Mouse (Mus musculus): ENCODE data around the gene Engase. TPM values are rescaled to one million over a fixed set of nuclear protein-coding genes. Genes with fewer than 3 reads are reported as not detected.

Gene Engase
- polyA plus RNA-seq, 2 experiments from 2014 or later, result 2.3 to 5.1 TPM

DNA sequence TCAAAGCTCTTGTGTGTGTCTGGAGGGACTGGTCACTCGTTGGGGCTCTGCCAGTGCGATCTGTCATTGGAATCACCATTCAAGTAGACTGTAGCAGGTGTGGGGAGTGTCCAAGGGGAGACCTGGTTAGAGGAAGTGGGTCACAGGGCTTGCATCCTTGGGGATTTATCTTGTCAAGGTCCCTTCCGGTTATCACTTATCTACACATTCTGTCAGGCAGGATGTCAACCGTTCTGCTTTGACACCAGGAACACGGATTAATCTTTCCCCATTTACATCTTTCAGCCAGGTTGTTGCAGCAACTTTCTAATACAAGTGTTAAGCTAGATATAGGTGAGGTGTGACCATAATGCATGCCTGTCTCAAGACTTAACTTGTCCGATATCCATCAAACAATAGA lies 20.8 kb upstream of the Engase start:
- ATAC-seq, result no peak

- ATAC-seq, result no peak
Measured at GRCm38 (mm10) chr11:118456937-118457336, 19.7 kb upstream of the Engase start.

DNA sequence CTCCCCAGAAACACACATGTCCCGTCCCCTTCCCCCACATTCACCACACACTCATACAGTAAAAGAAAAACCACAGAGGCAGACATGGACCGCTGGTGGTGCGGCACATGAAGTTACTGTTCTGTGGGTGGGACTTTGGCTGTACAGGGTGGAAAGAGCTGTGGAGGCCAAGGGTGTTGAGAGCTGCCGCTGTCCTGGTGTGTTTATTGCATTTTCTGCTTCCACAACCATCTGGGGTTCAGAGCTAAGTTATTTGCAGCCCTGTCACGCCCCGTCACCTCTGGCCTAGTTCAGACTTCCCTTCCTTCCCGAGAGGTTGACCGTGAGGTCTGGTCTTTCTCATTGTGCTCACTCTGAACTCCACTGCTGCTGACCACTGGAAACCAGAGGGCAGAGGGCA lies 17.6 kb upstream of the Engase start:
- no peak for ATAC-seq

DNA sequence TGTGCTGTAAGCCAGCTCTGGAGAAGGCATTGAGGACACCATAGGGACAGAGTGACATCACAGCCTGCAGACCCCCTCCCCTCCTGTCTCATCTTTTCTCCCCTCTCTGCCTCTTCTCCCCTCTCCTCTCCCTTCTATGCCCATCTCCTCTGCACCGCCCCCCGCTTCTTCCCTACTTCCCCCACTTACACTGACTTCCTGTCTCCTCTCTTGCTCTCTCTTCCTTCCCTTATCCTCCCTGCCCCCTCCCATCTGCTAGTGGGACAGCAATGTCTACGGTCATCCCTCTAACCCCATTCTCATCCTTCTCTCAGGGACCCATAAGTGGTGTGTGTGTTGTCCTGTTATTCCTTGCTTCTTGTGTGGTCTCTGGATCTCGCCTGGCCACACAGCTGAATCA lies 17.1 kb upstream of the Engase start:
- ATAC-seq, result no peak

GRCm38 (mm10) chr11:118460280-118460679 lies 16.3 kb upstream of the Engase start:
- no peak for ATAC-seq

DNA sequence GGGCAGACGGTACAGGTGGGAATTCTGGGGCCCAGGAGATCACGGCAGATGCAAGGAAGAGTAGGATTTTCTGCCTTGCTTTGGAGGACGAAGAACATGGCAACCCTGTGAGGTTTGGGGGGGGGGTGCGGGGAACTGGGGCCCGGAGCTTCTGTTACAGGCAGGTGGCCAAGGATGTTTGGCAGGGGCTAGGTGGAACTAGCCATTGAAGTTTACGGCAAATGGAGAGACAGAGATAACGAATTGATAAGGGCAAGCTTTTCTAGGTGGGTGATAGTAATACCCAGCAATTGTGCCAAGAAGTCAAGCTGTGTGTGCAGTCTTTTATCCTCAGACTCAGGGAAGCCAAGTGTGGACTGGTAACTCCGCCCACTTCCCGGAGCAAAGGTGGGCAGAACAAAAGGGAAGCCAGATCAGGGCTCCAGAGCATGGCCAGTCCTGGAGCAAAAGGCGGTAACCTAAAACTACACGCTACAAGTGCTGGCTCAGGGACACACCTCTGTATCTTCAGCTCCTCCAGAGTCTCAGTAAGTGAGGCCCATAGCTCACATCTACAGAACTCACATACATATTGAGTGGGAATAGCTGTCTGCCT lies 9.1 kb upstream of the Engase start:
- ATAC-seq, result no peak

- no peak for ATAC-seq
Measured at GRCm38 (mm10) chr11:118469509-118470160, 7.0 kb upstream of the Engase start.

DNA sequence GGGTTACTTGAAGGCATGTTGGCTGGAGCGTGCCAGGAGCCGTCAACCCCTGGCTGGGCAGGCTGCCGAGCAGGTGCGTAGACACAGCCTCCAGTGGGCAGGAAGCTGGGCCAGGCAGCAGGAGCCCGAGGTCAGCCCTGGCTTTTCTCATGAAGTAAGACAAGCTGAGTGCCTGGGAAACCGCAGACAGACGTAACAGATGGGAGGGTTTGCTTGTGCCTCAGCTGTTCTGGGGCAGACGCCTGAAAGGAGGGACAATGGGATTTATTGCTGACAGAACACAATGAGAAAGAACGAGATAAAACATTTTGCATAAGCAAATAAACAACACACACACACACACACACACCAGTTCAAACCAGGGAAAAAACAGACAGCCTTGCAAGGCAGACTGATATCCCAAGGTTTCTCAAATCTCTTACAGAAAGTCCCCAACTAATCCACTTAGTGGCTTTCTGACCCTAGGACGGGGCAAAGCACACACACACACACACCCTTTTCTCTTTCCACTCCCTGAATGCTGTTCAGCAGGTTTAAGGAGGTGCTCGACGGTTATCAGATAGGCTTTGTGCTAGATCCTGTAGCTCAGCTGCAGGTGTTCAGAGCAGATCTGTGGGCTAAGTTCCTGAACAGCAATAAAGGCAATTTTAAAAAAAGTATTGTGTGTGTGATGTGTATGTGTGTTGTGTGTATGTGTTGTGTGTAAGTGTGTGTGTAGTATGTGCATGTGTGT lies 6.2 kb upstream of the Engase start:
- no peak for ATAC-seq

DNA sequence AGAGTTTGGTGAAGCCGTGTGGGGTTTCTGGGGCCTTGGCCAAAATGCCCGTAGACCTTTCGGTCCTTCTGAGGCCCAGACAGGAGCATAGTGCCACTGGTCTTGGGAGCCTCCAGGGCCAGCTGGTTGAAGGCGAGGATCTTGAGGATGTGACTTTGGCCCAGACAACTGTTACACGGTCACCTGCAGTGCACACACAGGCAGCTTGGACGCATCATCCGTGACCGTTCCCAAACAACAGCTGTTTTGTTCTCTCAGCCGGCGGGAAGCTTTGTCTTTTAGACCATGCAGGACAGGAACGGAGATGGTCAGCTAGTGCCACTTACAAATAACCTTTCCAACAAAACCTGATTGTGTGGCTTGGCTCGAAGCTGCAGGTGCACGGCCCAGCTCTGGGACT lies 5.0 kb upstream of the Engase start:
- ATAC-seq, result no peak

DNA sequence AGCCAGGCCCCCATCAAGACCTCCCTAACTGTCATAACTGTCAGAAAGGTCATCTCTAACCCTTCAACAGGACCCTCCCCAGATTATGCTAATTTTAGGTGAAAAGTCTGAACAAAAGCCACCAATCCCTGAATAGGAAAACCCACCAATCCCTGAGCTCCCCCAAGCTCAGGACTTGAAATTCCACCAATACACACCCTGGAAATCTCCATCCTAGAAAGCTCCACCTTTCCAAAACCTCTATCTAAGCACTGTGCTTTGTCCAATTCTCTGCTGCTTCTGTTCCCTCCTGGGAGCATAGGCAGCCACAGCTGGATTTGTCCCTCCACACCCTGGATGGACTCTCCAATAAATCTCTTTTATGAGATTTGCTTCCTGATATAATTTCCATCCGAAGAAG lies 3.5 kb upstream of the Engase start:
- no peak for ATAC-seq

DNA sequence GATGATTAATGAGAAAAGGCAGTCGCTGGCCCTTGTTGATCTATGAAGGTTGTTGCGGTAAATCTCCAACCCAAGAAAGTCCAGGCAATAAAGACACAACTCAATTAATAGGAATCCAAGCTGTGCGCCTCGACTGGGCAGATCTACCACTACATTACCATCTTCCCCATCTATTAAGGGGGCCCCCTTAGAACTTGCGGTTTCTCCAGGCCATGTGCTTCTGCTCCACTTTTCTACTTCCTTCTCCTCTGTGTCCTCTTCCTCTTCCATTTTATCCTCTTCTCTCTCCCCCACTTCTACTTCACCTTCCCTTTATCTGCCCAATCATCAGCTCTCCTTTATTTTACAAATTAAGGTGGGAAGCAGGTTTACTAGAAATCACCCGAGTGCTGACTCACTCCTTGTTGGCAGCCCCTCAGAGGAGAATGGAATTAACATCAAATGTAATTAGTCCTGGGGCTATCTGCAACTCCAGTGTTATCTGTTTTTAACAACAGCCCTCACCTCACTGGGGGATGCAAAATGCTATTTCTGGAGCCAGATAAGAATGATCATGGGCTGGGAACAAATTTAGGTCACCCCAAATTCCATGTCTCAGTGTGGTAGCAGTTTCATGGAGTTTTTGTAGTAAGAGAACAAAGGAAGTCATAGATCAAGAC lies 2.7 kb upstream of the Engase start:
- no peak for ATAC-seq

DNA sequence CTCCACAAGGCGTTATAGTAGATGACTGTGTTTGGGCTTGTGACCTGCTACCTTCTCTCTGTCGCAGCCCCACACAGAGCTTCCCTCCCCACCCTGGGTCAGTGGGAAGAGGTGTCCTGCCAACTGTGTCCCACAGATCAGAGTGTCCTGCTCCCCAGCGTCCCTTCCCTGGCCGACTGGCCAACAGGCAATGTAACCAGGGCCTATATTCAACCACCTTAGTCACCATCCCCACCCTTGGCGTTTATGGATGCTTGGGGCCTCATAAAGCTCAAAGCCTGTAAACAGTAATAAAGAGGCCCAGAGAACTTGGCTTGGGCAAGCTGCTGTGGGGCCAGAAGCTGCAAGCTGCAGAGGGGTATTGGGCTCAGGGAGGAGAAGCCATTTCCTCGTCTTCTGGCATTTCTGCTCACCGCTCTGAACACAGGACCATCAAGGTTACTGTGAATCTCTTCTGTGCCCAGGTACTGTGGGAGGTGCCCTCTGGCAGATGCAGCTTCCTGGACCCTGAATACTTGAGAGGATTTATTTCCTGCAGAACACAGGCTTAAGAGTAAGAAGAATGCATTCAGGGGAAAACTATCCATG lies 1.0 kb upstream of the Engase start:
- ATAC-seq, result no peak

GRCm38 (mm10) chr11:118479776-118480175 lies 3.1 kb downstream of the Engase start:
- no peak for ATAC-seq

DNA sequence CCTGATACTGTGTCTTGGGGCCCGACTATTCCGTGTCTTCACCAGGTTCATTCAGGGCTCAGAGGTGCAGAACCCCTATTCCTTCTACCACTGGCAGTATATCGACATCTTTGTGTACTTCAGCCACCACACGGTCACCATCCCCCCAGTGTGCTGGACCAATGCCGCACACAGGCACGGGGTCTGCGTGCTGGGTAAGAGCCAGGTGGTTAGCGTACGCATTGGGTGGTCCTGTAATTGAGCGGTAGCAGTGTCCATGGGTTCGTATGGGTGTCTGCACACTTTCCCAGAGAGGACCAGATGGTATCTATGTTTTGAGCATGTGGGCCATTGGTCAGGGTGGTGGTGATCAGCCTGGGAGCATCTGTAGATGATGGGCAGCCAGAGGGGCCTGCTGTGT lies 4.6 kb downstream of the Engase start:
- no peak for ATAC-seq

GRCm38 (mm10) chr11:118481751-118482150 lies 5.1 kb downstream of the Engase start:
- no peak for ATAC-seq

GRCm38 (mm10) chr11:118484169-118484568 lies 7.5 kb downstream of the Engase start:
- ATAC-seq, result no peak

GRCm38 (mm10) chr11:118485338-118485737 lies 8.7 kb downstream of the Engase start:
- ATAC-seq, result no peak

- no peak for ATAC-seq
Measured at GRCm38 (mm10) chr11:118485780-118486179, 9.2 kb downstream of the Engase start.

DNA sequence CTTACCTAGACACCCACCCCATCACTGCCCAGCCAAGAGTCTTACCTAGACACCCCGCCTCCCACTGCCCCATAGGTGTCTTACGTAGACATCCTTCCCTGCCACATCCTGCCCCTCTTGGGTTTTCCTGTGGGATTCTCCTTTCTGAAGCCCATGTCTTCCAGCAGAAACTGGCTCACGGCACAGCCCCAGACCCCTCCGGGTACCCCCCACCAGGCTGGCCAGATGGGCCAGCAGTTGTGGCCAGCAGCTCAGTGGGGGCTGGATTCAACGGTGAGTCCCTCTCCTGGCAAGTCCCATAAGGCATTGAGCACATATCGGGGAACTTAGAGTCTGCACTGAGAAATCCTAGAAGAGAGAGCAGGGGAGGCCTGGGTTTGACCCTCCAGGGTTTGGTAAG lies 9.7 kb downstream of the Engase start:
- ATAC-seq, result no peak

- no peak for ATAC-seq
Measured at GRCm38 (mm10) chr11:118486881-118487772, 10.5 kb downstream of the Engase start.

GRCm38 (mm10) chr11:118488191-118488906 lies 11.7 kb downstream of the Engase start:
- no peak for ATAC-seq

DNA sequence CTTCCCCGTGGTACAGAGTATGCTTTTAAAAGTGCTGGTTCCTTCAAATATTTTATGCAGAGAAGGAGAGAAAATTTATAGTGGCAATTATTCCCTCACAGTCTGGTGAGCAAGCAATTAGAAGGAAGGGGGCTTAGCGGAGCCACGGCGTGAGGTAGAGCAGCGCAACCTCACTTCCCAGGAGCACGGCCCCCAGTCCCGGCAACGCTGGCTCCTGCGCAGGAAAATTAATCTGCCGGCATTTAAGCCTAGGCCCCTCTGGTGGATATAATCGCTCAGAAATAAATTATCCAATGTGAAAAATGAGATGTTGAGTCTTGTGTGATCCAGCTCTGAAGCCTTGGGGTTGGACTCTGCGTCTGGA lies 12.3 kb downstream of the Engase start:
- ATAC-seq, result no peak
